ENCODE assay signal across 11 mouse cellular contexts in the genomic region with DNA sequence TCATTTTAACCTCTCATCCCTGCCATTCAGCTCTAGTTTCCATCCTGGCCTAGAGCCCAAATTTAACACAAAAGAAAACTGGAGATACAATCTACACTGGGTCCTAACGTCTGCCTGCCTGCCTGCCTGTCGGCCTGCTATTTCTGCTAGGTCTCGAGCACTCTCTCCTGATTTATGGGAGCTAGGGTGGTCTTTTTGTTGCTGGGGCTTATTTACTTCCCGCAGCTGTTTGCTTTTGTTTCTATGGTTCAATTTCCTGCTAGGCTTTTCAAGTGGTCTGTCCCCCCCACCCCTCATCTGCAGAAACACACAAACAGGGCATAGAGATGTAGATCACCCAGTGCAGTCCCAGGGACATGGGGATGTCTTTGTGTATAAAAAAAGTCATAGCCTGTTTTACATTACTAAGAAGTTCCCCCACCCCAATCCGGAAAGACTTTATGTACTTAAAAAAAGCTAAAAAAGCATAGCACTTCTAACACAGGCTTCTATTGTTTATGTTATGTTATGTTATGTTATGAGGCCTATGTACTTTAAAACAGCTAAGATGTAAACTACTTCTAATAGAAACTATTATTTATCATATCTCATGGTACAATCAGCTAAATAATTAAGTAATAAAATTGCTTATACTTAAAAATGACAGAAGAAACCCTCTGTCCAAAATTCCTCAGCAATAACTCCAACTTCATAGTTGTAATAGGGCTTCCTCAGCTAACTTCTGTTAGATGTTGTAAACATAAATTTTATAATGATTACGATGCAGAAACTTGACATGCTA. TPM values are rescaled to one million over a fixed set of nuclear protein-coding genes. Genes with fewer than 3 reads are reported as not detected.
A peak's percentile ranks its signal among the peaks of the same experiment; 100 is the strongest.
DNase-seq lines count a peak whose midpoint lies in the region; ATAC-seq and TF ChIP-seq lines count a peak whose summit lies in the region.
"Had no signal": no experiment of that assay in that cellular context is flagged by ENCODE, and none has a peak within 500 bp of the region (broad histone marks: within the 10 kb centered on the region; RNA-seq: fewer than 3 reads in every experiment).

No protein-coding gene starts in this region.

- TF ChIP-seq EP300 in ES-Bruce4 (IDR thresholded peaks at IDR 0.05; ENCODE audit: insufficient read depth, low read depth, low read length): peak; percentile 96

- peak overlapping the region; percentile 70 for H3K9ac ChIP-seq in ES-Bruce4 (ENCODE audit: low read depth, poor library complexity, severe bottlenecking)
- no peak overlapping the region for H3K9ac ChIP-seq in midbrain, embryonic 12.5 days (replicated peaks)
- H3K9ac ChIP-seq: liver, embryonic 15.5 days had no signal

- H3K9me3 ChIP-seq in ES-Bruce4 (replicated peaks; ENCODE audit: control insufficient read depth, insufficient read depth, low read length, poor library complexity, severe bottlenecking): no peaks in the 10 kb centered on the region
- H3K9me3 ChIP-seq in hindbrain, embryonic 10.5 days: no peaks in the 10 kb centered on the region
- no peaks in the 10 kb centered on the region for H3K9me3 ChIP-seq in midbrain, embryonic 12.5 days
- H3K9me3 ChIP-seq: liver, embryonic 15.5 days had no signal

- no peak overlapping the region for H3K4me2 ChIP-seq in midbrain, embryonic 12.5 days (replicated peaks)
- H3K4me2 ChIP-seq: liver, embryonic 15.5 days had no signal

- TF ChIP-seq CTCF in ES-Bruce4 (IDR thresholded peaks at IDR 0.05; ENCODE audit: low read depth, low read length): no peak

- 21% methylated on average over 6 of the region's 6 CpGs for WGBS in hindbrain, embryonic 10.5 days
- WGBS in midbrain, embryonic 12.5 days: 19% methylated on average over 6 of the region's 6 CpGs

- no peaks in the 10 kb centered on the region for H3K27me3 ChIP-seq in ES-Bruce4 (ENCODE audit: control insufficient read depth, insufficient read depth, low read length, poor library complexity, severe bottlenecking)
- no peaks in the 10 kb centered on the region for H3K27me3 ChIP-seq in hindbrain, embryonic 10.5 days (ENCODE audit: insufficient read depth, poor library complexity, severe bottlenecking)
- H3K27me3 ChIP-seq in midbrain, embryonic 12.5 days: no peaks in the 10 kb centered on the region
- H3K27me3 ChIP-seq: liver, embryonic 15.5 days had no signal

- no peak for TF ChIP-seq POLR2A in ES-Bruce4 (IDR thresholded peaks at IDR 0.05; ENCODE audit: insufficient read depth, low read length)

- no peaks in the 10 kb centered on the region for H3K36me3 ChIP-seq in ES-Bruce4 (ENCODE audit: control insufficient read depth, insufficient read depth, low read length, poor library complexity, severe bottlenecking)
- no peaks in the 10 kb centered on the region for H3K36me3 ChIP-seq in hindbrain, embryonic 10.5 days
- no peaks in the 10 kb centered on the region for H3K36me3 ChIP-seq in midbrain, embryonic 12.5 days
- H3K36me3 ChIP-seq: liver, embryonic 15.5 days had no signal

- H3K4me3 ChIP-seq in ES-Bruce4 (ENCODE audit: low read depth, low read length): no peak overlapping the region
- no peak overlapping the region for H3K4me3 ChIP-seq in hindbrain, embryonic 10.5 days
- no peak overlapping the region for H3K4me3 ChIP-seq in midbrain, embryonic 12.5 days
- H3K4me3 ChIP-seq: liver, embryonic 15.5 days had no signal

- ATAC-seq in midbrain, embryonic 12.5 days (ENCODE audit: low FRiP score, low read depth): peak; percentile 76

- peak overlapping the region; percentile 91 for H3K27ac ChIP-seq in ES-Bruce4 (ENCODE audit: insufficient read depth, low read length)
- no peak overlapping the region for H3K27ac ChIP-seq in hindbrain, embryonic 10.5 days
- H3K27ac ChIP-seq in midbrain, embryonic 12.5 days (replicated peaks): no peak overlapping the region
- H3K27ac ChIP-seq: liver, embryonic 15.5 days had no signal

- peak; percentile 42 for DNase-seq in embryo, embryonic 10 days (ENCODE audit: low spot score)
- DNase-seq in hindbrain, embryonic 10.5 days (ENCODE audit: low spot score): peak; percentile 4
- DNase-seq in urinary bladder, adult 18-20 months (ENCODE audit: low spot score in 2 of 2): no peak
- no peak for DNase-seq in spleen, postnatal 4 days (ENCODE audit: low spot score in 2 of 2)
- DNase-seq in frontal cortex, postnatal 14 days (ENCODE audit: low spot score in 2 of 2): no peak
- no peak for DNase-seq in cerebellum, adult 18-20 months
- DNase-seq: heart, postnatal 36 days had no signal

- peaks cover 4% of the 10 kb centered on the region for H3K4me1 ChIP-seq in ES-Bruce4 (ENCODE audit: control insufficient read depth, insufficient read depth, low read length)
- peaks cover 4% of the 10 kb centered on the region; the same call in 1 of the 2 replicates for H3K4me1 ChIP-seq in hindbrain, embryonic 10.5 days (replicated peaks)
- H3K4me1 ChIP-seq in midbrain, embryonic 12.5 days: peaks cover 8% of the 10 kb centered on the region; the same call in 1 of the 2 replicates
- H3K4me1 ChIP-seq: liver, embryonic 15.5 days had no signal

RNA-seq across cellular contexts. Expression of a gene that starts 41.7 kb away (rescaled TPM):
- polyA plus RNA-seq in ES-Bruce4 (2011; ENCODE audit: insufficient read depth, insufficient read length, low read depth, missing spikeins): not detected in 2 replicates
- polyA plus RNA-seq in hindbrain, embryonic 10.5 days (2016; fragmentation: Nextera tagmentation; extraction: Ambion mirVana): not detected in 2 replicates
- not detected in 2 replicates for polyA plus RNA-seq in midbrain, embryonic 12.5 days (2016; fragmentation: Nextera tagmentation; extraction: Ambion mirVana)
- polyA plus RNA-seq: liver, embryonic 15.5 days had no signal

RNA-seq across cellular contexts. Expression of a gene that starts 47.8 kb away (rescaled TPM):
- polyA plus RNA-seq in ES-Bruce4 (2011; ENCODE audit: insufficient read depth, insufficient read length, low read depth, missing spikeins): 0.03 and 0.15 TPM in 2 replicates
- polyA plus RNA-seq in hindbrain, embryonic 10.5 days (2016; fragmentation: Nextera tagmentation; extraction: Ambion mirVana): not detected in 2 replicates
- not detected in 2 replicates for polyA plus RNA-seq in midbrain, embryonic 12.5 days (2016; fragmentation: Nextera tagmentation; extraction: Ambion mirVana)
- polyA plus RNA-seq: frontal cortex, adult 2 months had no signal

Comparison
In these comparisons a context has a peak if more than half of its experiments do, and no peak if none do; other contexts are left out.
1. DNase-seq: peak in embryo, embryonic 10 days (single experiment) and hindbrain, embryonic 10.5 days (single experiment); none in urinary bladder, adult 18-20 months (0 of 2), spleen, postnatal 4 days (0 of 2), frontal cortex, postnatal 14 days (0 of 2) and cerebellum, adult 18-20 months (0 of 2).